Mouse (Mus musculus) heart, embryonic 14.5 days (tissue): ENCODE measurements around the gene Mcu. TPM values are rescaled to one million over a fixed set of nuclear protein-coding genes. Genes with fewer than 3 reads are reported as not detected.
A peak's percentile ranks its signal among the peaks of the same experiment; 100 is the strongest.

Source experiments
- ATAC-seq: fragments of 200-750 bp; cut with Nextera tagmentation; 2 replicates; pipeline ENCODE4 v1.8.0; 2017; ENCODE audit warnings: low read depth, moderate TSS enrichment; ENCODE audit not compliant: insufficient number of reproducible peaks, insufficient read depth, low FRiP score
- H3K27ac ChIP-seq, 2 experiments: fragments of 200-500 bp in 1 of 2; fragments of 300-500 bp in 1 of 2; sonication (generic) in 1 of 2; replicated peaks in 1 of 2; 2 replicates each; pipeline ENCODE4 v1.5.1; 2012 to 2014; ENCODE audit warnings: low read depth in 2 of 2, low read length in 2 of 2, control low read depth in 1 of 2, mild to moderate bottlenecking in 1 of 2, mixed read lengths in 1 of 2; ENCODE audit not compliant: control insufficient read depth in 1 of 2, insufficient read depth in 1 of 2
- H3K27me3 ChIP-seq: fragments of 300-500 bp; sonication (generic); 2 replicates; pipeline ENCODE4 v1.6.1; 2014; ENCODE audit warnings: mild to moderate bottlenecking, low read length, control low read depth; ENCODE audit not compliant: control insufficient read depth, insufficient read depth
- H3K36me3 ChIP-seq: fragments of 300-500 bp; sonication (generic); 2 replicates; pipeline ENCODE4 v1.6.1; 2014; ENCODE audit warnings: mild to moderate bottlenecking, control low read depth, low read length, mixed read lengths; ENCODE audit not compliant: control insufficient read depth, insufficient read depth
- H3K4me1 ChIP-seq, 2 experiments: fragments of 200-500 bp in 1 of 2; fragments of 300-500 bp in 1 of 2; sonication (generic) in 1 of 2; 2 replicates each; pipeline ENCODE4 v1.6.1; 2012 to 2014; ENCODE audit warnings: low read length in 2 of 2, control low read depth in 1 of 2, mixed read lengths in 1 of 2; ENCODE audit not compliant: control insufficient read depth in 2 of 2, insufficient read depth in 2 of 2
- H3K4me2 ChIP-seq: fragments of 300-500 bp; sonication (generic); 2 replicates; pipeline ENCODE4 v1.6.1; 2014; ENCODE audit warnings: mild to moderate bottlenecking, low read length
- H3K4me3 ChIP-seq, 2 experiments: fragments of 200-500 bp in 1 of 2; fragments of 300-500 bp in 1 of 2; sonication (generic) in 1 of 2; 2 replicates each; pipeline ENCODE4 v1.5.1; 2012 to 2014; ENCODE audit warnings: low read length in 2 of 2, mild to moderate bottlenecking in 2 of 2, control low read depth in 1 of 2, low read depth in 1 of 2, moderate library complexity in 1 of 2; ENCODE audit not compliant: control insufficient read depth in 1 of 2, insufficient read depth in 1 of 2
- H3K9ac ChIP-seq: fragments of 300-500 bp; sonication (generic); 2 replicates; pipeline ENCODE4 v1.6.1; 2014; ENCODE audit warnings: mild to moderate bottlenecking, low read length
- H3K9me3 ChIP-seq: fragments of 300-500 bp; sonication (generic); 2 replicates; pipeline ENCODE4 v1.6.1; 2016; ENCODE audit warnings: low read length, control low read depth; ENCODE audit not compliant: control insufficient read depth
- WGBS: fragments of 180-500 bp; shearing (Covaris S2); extraction: QIAGEN DNeasy Blood & Tissue Kit; methylation state at CpG from one replicate; pipeline ENCODE4 v1.1.7; 2014; 5-methylcytosine and 5-hydroxymethylcytosine counted together
- polyA plus RNA-seq: library from polyadenylated mRNA; unstranded; fragments of >200 nt; fragmentation: Nextera tagmentation; extraction: Ambion mirVana; gene quantifications from 2 replicates; pipeline ENCODE4 v1.2.1, GENCODE M21; 2014

Gene Mcu
- polyA plus RNA-seq, 1 experiment from 2014 or later: 28.8 TPM

DNA sequence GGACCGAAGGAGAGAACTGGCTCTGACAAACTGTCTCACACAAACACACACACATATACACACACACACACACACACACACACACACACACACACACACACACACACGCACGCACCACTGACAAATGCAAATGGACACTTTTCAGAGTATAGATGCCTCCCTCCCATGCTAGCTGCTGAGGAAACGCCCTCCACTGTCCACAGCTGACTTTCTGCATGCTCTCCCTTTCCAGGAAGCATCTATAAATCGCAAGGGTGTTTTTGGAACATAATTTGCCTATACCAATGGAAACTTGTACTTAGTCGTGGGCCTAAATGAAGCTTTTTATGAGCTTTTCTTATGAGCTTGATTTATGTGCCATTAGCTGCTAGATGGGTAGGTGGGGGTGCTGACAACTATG lies 46.1 kb downstream of the Mcu start:
- ATAC-seq: no peak

DNA sequence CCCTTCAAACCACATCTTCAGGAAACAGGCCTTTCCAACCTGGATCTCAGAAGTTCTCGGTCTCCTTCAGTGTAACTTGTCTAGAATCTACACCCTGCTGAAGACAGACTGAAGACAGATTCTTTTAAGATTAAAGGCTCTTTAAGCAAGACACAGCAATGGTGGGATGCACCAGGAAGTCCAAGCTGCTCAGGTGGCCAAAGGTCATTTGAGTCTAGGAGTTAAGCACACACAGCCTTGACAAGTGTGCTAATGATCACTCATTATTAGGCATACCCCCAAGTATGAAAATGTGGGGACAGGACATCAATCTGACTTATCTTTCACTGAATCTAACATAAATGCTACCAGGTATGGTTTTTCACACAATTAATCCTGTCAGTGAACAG lies 47.0 kb downstream of the Mcu start:
- no peaks in the 10 kb centered on the region for H3K27me3 ChIP-seq
- no peak overlapping the region for H3K27ac ChIP-seq
- no peak overlapping the region for H3K4me3 ChIP-seq
- H3K9ac ChIP-seq: no peak overlapping the region
- peaks cover 9% of the 10 kb centered on the region; the same call in 1 of the 2 replicates for H3K9me3 ChIP-seq
- H3K4me2 ChIP-seq: no peak overlapping the region
- H3K4me1 ChIP-seq: peaks cover 2 to 3% of the 10 kb centered on the region in 2 experiments; a peak in 3 of 4 replicates
- no peaks in the 10 kb centered on the region for H3K36me3 ChIP-seq
- no peak for ATAC-seq
- 90% methylated on average over 1 of the region's 1 CpGs for WGBS

More for the DNA sequence above, 46.1 kb downstream of the Mcu start:
- H3K27me3 ChIP-seq: no peaks in the 10 kb centered on the region
- H3K9ac ChIP-seq: no peak overlapping the region
- H3K4me2 ChIP-seq: no peak overlapping the region
- WGBS: 67% methylated on average over 6 of the region's 6 CpGs
- H3K36me3 ChIP-seq: no peaks in the 10 kb centered on the region
- peaks cover 2 to 3% of the 10 kb centered on the region in 2 experiments; a peak in 3 of 4 replicates for H3K4me1 ChIP-seq
- peaks cover 9% of the 10 kb centered on the region; the same call in 1 of the 2 replicates for H3K9me3 ChIP-seq
- no peak overlapping the region for H3K4me3 ChIP-seq
- H3K27ac ChIP-seq: peak overlapping the region in 1 of 2 experiments; percentile 61; a peak in 3 of 4 replicates

DNA sequence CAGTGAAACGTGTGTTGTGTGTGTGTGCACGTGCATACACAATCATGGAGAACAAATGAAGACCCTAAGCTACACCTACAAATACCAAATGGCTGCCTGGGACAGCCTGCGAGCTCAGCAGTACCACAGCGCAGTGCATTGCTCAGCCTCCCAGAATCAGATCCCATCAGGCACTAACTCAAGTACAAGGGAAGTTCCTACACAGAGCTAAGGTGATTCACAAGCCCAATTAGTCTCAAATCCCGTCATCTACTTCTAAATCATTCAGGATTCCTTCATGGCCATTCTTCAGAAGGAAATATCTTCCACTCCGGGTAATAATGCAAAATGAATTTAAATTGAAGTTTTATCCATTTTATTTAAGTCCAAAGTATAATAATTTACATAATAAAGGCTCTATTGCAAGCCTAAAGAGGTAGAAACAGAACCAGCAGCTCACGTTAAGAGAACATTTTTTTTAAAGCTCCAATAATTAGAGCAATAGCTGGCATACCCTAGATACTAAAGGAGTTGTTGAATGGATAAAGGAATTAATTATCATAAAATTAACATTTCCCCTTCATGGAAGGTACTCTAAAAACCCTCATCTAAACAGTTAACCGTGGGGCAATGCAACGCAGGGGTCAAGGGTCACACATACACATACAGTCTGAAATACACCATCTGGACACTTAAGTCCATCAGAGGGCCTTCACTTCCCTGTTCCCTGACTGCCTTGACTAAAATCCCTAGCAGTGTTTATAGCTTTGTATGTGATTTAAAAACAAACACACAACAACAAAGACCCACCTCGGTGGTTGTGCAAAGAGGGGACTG lies 47.6 kb downstream of the Mcu start:
- peaks cover 6% of the 10 kb centered on the region; the same call in 1 of the 2 replicates for H3K9me3 ChIP-seq
- 84% methylated on average over 10 of the region's 10 CpGs for WGBS
- H3K4me2 ChIP-seq: no peak overlapping the region
- no peak for ATAC-seq
- H3K27me3 ChIP-seq: no peaks in the 10 kb centered on the region
- no peaks in the 10 kb centered on the region for H3K36me3 ChIP-seq
- H3K4me1 ChIP-seq: peaks cover 2 to 3% of the 10 kb centered on the region in 2 experiments; a peak in 3 of 4 replicates
- no peak overlapping the region for H3K27ac ChIP-seq
- no peak overlapping the region for H3K9ac ChIP-seq
- no peak overlapping the region for H3K4me3 ChIP-seq

- ATAC-seq: no peak
These were observed 49.5 kb downstream of the Mcu start for GRCm38 (mm10) chr10:59566968-59567367.

DNA sequence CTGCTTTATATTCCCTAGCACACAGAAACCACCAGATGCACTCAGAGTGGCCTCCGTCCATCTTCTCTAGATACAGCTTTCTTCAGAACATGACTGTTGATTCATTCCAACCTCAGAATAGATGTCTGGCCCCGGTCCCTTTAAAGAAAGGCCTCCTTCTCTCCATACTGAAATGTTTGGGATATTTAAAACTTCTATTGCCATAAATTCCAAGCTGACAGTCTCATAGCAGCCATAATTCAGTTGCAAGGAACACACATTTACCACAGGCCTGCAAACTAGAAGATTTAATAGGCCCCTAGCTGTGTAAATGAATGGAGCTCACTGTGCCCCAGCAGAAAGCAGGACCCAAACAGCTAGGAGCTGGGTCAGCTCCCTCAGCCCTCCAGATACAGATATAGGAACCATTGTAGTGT lies 50.5 kb downstream of the Mcu start:
- Histone ChIP-seq H3K27me3 (no peaks in the 10 kb centered on the region), H3K4me3 (no peak overlapping the region), H3K27ac (no peak overlapping the region), H3K4me1 (peaks cover 0 to 2% of the 10 kb centered on the region in 2 experiments; a peak in 3 of 4 replicates), H3K9me3 (no peaks in the 10 kb centered on the region), H3K36me3 (no peaks in the 10 kb centered on the region), H3K9ac (no peak overlapping the region), H3K4me2 (no peak overlapping the region)
- ATAC-seq: no peak
- WGBS: 71% methylated on average over 2 of the region's 2 CpGs

More at GRCm38 (mm10) chr10:59566968-59567367, 49.5 kb downstream of the Mcu start:
- Histone ChIP-seq H3K4me1 (peaks cover 1 to 2% of the 10 kb centered on the region in 2 experiments; a peak in 3 of 4 replicates), H3K27me3 (no peaks in the 10 kb centered on the region), H3K27ac (no peak overlapping the region), H3K4me2 (no peak overlapping the region), H3K4me3 (no peak overlapping the region), H3K36me3 (no peaks in the 10 kb centered on the region), H3K9ac (no peak overlapping the region), H3K9me3 (no peaks in the 10 kb centered on the region)
- 86% methylated on average over 13 of the region's 13 CpGs for WGBS

GRCm38 (mm10) chr10:59564551-59564950 lies 51.9 kb downstream of the Mcu start:
- Histone ChIP-seq H3K9me3 (no peaks in the 10 kb centered on the region), H3K4me2 (no peak overlapping the region), H3K9ac (no peak overlapping the region), H3K27me3 (no peaks in the 10 kb centered on the region), H3K4me1 (no peaks in the 10 kb centered on the region; a peak in 1 of 4 replicates), H3K36me3 (no peaks in the 10 kb centered on the region), H3K27ac (no peak overlapping the region), H3K4me3 (no peak overlapping the region)
- WGBS: 82% methylated on average over 5 of the region's 5 CpGs
- ATAC-seq: no peak

DNA sequence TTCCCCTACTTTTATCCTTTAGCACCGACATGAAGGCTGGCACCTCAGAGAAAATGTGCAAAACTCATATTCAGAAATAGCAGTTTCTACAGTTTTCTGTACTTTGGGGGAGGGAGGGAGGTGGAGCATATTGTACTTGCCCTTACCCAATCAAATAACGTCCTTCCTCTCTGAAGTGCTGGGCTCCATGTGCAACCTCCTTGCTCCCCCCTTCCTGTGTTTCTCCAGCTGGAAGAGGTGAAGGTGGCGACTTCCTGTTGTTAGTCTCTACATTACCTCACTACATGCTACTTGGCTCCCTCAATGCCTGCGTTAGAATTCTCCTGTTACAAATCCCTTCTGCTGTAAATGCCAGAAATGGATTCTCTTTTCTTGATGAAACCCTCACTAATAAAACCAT lies 54.0 kb downstream of the Mcu start:
- WGBS: 55% methylated on average over 4 of the region's 4 CpGs
- no peak for ATAC-seq
- H3K4me2 ChIP-seq: no peak overlapping the region
- no peak overlapping the region for H3K9ac ChIP-seq
- H3K4me3 ChIP-seq: no peak overlapping the region
- no peaks in the 10 kb centered on the region for H3K36me3 ChIP-seq
- H3K4me1 ChIP-seq: no peaks in the 10 kb centered on the region; a peak in 1 of 4 replicates
- no peaks in the 10 kb centered on the region for H3K9me3 ChIP-seq
- peak overlapping the region in 1 of 2 experiments; percentile 19; a peak in 1 of 4 replicates for H3K27ac ChIP-seq
- H3K27me3 ChIP-seq: no peaks in the 10 kb centered on the region
